Mouse (Mus musculus) Muller cell, postnatal 12 days (primary cell): Measurements from ENCODE around the gene Slfn14.
"Not testable (repeated sequence)": the region's sequence is repeated elsewhere in the genome, so short reads cannot be mapped to it uniquely, and the experiment has no call there.

Experiments used
- DNase-seq: peaks from one replicate; pipeline ENCODE4 v3.0.0-alpha.2; 2015; ENCODE audit errors: inconsistent ontology term

Gene Slfn14

DNA sequence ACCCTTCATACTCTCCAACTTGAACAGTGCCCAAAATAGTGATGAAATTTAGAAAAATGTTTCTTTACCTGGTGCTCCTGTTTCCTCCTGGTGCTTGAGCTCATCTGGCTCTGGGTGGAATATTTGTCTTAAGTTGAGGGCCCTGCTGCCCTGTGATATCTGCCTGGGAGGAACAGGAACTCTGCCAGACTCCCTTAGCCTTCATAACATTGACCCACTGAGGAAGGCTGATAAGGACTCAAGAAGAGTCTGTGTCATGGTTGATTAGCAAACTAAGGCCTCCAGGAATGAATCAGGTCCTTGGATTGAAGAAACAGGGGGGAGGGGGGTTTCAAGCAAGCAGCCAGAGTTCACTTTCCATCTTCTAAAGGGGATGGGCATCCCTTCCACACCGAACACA is at the start of gene Slfn14:
Gene Slfn14 (minus strand): TSS at position 161 of the 400 bp plus-strand sequence.
- no peak for DNase-seq

DNA sequence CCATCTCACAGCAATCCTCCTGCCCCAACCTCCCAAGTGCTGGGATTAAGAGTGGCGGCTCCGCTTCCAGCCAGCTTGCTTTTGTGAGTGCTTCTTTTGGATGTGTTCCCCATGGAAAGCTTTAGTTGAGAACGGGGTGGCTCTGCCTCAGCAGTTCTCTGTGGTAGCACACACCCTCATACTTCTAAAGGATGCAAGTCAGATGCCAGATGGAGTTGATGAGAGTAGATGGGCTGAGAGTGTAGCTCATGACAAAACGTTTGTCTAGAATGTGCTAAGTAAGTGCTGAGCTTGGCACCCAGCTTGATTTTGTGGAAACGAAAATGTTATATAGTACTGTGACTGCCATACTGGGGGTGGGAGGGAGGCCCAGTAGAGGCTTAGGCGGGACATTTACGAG is 49.3 kb upstream of the Slfn14 start:
- DNase-seq = no peak

DNA sequence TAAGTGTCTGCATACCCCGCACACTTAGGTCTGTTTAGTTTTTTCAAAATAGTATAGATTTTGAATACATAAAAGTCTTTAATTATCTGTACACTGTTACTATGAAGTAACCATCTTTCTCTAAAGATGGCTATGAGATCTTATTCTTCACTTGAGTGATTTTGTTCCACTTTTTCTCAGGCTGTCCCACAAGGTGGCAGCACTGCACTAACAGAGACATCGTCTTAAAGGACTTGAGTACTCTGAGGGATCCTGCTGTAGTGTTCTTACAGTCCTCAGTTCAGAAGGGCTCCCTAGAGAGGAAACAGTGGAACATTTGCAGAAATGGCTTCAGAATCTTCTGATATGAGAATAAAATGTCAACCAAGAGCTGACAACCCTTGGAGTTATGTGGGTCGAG is 40.9 kb upstream of the Slfn14 start:
- peak; percentile 6 for DNase-seq

DNA sequence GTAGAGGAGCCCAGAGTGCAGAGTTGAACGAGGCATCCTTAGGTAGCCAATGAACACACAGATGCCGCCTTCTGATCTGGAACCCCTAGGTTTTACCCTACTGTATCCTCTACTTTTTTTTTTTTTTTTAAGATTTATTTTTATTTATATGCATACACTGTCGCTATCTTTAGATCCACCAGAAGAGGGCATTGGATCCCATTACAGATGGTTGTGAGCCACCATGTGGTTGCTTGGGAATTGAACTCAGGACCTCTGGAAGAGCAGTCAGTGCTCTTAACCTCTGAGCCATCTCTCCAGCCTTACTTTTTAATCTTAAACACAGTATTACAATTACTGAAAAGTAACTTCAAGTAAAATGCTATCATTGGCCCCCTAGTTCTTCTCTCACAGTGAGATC is 40.2 kb upstream of the Slfn14 start:
- DNase-seq = not testable (repeated sequence)

DNA sequence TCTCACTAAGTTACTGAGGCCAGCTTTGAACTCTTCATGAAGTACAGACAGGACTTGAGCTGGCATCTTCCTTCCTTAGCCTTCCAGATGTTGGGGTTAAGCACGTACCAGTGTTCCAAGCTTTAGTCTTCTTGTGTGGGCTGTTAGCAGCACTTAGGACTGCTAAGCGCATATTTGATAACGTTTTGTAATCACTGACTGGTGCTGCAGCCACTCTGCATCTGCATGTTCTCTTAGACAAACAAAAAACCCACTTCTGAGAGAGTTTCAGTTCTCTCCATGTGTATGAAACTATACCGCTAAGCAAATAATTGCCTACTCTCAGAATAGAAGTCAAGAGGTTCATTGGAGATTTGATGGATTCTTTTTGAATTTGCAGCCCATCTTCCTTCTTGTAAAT is 32.5 kb upstream of the Slfn14 start:
- DNase-seq = no peak

DNA sequence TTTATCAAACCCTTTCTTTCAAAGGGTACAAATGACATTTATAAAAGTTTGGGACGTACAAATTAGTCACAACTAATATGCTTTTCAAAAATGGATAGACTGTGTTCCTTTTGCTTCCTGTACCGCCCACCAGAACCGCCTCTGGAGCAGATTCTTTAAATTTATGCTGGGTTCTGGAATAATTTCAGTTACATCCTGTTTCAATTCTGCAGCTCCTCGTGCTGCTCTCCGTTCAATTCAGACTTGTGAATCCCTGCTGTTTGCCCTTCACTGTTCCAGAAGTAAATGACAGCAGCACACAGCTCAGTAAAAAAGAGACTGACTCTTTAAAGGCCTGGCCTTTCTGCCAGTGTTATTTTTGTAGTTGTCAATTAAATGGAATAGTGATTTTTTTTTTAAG is 25.9 kb upstream of the Slfn14 start:
- DNase-seq = no peak

DNA sequence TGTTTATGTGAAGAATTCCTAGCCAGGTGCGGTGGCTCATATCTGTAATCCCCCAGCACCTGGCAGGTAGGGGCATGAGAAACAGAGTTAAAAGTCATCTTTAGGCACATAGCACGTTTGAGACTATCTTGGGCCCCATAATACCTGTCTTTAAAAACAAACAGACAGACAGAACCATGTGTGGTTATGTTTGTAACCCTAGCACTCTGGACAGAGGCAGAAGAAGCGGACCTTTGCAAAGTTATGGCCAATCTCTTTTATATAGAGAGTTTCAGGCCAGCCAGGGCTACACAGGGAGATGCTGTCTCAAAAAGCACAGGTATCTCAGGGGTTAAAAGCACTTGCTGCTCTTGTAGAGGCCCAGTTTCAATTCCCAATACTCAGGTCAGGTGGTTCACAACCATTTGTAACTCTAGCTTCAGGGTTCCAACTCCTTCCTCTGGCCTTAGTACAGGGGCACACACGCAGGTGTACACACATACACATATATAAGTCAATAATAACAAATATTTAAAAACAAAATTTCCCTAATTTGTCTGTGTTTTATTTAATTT is 20.3 kb upstream of the Slfn14 start:
- no peak for DNase-seq

DNA sequence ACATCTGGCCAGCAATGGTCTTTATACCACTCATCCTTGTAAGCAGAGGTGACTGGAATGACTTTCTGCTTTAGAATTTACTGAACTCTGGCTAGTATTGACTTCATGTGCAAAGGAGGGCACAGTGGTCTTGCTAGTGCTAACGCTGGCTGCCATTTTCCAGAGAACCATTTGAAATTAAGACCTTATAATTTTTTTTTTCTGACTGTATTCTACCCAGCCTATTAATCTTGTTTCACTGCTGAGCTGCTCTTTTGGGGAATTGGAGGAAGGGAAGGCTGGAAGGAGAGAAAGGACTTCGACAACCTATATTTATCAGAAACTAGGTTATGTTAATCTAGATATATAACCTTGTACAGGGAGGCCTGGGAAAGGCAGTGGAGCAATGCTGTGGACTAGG is 18.0 kb upstream of the Slfn14 start:
- no peak for DNase-seq

DNA sequence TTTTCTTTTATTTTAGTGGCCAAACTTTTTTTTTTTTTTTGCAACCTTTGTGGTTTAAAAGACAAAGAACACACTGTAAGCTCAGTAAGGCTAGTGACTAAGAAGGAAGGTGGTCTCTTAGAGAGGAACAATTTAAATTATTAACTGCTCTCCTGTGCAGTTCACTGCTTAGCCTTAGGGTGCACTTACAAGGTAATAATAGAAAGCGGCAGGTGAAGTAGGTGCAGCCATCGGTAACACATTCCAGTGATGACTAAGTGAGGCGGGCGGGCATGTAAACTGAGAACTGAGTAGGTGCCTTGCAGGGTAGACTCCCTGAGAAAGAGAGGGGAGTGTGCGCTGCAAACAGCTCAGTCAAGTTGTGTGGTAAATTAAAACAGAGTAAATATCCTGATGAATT is 17.2 kb upstream of the Slfn14 start:
- DNase-seq = peak; percentile 20

DNA sequence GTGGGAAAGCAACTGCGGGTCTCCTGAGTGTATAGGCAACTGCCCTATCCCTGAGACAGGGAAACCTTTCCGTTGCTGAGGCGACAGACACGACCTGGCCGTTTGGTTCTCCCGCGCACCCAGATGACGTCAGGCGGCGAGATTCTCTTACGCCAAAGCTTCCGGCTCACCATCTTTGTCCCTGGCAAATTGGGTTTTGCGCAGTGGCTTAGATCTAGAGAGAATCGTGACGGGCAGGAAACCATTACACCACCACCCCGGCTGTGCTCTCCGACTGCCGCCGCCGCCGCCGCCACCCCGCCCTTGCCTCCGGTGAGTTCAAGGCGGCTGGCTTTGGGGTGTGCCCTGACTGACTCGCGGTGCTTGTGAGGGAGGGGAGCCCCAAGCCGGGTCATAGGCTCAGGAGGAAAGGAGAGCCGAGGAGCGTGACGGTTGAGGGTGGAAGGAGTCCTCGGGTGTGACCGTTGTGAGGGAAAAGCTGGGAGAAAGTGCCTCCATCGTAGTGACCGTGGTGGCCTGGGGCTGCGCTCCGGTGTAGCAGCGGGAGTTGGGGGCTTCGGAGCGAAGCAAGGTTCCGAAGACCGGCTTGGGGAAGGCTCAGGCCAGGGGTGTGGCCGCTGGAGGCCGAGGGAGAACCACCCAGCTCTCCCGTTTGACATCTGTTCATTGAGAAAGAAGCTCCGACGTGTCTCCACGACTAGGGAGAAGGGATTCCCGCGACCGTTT is 16.2 kb upstream of the Slfn14 start, which contains the start of gene Pex12:
Gene Pex12 (minus strand): TSS at position 61 of the 726 bp plus-strand sequence.
- DNase-seq = peak; percentile 96

DNA sequence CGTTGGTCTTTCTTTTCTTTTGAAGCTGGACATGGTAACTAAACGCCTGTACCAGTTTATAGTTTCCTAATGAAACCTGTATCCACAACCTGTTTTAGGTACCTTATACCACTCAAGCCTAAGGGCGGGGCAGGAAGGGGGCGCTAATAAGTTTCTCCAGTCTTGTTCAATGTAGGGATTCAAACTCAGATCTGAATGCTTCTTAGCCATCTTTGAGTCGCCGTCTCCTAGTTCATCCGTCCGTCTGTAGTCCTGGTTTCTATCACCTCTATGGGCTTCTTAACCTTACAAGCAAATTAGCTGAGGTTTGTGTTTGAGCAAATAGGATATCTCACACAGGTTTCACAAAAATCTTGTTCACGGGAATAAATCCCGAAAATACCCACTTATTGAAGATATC is 15.6 kb upstream of the Slfn14 start:
- no peak for DNase-seq

DNA sequence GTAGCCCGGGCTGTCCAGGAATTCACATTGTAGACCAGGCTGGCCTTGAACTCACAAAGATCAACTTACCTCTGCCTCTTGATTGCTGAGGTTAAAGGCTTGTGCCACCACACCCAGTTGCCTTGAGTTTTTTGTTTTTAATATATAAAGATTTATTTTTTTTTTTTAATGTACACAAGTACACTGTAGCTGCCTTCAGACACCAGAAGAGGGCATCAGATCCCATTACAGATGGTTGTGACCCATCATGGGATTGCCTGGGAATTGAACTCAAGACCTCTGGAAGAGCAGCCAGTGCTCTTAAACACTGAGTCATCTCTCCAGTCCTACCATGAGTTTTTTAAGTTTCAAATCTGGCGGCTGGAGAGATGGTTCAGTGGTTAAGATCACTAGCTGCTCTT is 14.9 kb upstream of the Slfn14 start:
- no peak for DNase-seq

DNA sequence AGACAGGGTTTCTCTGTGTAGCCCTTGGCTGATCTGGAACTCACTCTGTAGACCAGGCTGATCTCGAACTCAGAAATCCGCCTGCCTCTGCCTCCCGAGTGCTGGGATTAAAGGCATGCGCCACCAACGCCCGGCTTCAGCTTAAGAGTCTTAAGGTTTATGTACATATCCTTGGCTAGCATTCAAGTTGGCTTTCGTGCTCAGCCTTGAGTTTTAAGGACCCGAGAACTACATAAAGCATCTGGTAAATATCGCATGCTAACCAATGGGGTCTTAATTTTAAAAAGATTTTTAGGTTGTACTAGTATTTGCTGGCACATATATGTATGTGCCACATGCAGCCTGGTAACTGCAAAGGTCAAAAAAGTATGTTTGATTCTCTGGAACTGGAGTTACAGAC is 13.2 kb upstream of the Slfn14 start:
- DNase-seq = no peak

DNA sequence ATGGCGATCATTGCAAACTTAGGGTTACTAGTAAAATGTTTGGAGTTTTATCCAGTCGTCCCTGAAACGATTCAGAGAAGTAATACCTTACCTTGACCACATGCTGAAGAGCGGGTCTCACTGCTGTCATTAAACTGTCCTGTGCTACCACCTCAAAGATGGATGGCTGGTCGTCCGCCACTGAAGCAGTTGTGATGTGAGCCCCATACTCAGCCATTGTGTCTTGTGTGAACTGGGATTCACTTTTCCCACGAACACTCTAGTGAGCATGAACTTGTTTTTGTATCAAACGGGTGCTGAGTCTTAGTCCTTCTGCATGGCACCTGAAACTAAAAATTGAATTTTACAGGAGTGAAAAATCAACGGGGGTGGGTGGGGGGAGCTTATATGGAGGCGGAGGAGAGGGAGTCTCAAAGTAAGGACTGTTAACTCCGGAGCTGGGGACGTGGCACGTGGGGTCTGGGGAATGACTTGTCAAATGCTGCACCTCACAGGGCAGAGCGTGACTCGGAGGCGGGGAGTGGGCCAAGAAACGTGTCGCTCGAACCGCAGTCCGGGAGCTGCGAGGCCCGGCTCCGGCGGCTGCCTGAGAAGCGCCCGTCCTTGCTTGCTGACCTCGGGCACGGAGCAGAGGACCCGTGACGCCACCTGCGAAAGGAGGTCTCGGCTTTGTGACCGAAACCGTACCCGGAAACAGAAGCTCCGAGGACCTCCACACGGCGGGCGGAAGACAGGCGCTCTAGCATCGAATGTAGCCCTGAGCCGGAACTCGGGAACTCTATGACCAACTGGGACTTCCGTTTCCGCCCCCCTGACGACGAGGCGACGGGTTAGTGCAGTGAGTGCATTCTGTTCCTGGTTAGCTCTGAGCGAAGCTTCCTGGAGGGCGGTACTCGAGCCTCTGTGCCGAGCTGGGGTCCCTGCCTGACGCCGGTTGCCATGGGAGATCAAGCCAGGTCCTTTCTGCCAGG is 12.0 kb upstream of the Slfn14 start, which contains the start of gene Ap2b1:
Gene Ap2b1 (plus strand): TSS at position 800 of the 971 bp plus-strand sequence.
- peak; percentile 93 for DNase-seq

DNA sequence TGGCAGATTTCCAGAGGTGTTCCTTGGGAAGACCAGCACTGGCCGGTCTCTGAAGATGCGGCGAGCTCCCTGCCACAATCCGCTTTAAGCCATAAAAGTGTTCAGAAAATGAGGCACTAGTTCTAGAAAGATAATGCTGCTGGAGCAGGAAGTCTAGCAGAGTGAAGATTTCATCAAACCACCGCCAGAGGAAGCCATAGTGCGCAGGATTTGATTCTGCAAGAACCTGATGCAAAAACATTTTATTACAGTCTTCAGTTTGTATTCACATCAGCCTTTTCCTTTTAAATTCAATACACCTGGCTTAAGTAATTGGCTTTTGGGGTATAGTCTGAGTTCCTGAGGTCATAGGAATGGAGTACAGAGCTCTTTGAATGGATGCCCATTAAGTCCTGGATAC is 11.3 kb upstream of the Slfn14 start:
- no peak for DNase-seq

DNA sequence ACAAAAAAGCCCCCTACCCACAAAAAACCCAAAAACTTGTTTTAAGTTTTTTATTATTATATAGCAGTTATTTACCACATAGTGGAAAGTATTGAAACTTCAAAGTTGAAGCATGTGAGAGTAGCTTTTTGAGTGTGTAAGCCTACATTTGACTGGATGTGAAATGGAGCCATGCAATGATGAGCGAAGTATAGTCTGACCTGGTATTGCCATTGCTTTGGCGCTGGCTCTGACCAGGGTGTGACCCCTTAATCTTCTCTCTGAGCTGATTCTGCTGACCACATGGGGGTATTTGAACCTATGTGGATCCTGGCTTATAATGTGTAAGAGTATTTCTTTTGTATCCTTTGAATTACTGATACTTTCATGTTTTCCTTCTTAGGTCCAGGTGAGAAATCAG is 7.6 kb upstream of the Slfn14 start:
- no peak for DNase-seq

DNA sequence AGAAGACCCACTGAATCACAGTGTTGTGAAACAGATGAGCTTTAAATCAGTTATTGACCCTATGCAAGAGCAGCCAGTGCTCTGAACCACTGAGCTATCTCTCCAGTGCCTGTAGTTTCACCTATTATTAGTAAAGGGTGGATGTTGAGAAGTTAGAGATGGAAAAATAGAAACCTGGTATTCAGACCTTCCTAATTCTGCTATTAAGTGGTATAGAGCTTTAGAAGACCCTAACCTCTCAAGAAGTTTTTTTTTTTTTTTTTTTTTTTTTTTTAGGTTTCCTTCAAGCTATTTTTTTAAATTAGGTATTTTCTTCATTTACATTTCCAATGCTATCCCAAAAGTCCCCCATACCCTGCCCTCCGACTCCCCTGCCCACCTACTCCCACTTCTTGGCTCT is 6.7 kb upstream of the Slfn14 start:
- no peak for DNase-seq

DNA sequence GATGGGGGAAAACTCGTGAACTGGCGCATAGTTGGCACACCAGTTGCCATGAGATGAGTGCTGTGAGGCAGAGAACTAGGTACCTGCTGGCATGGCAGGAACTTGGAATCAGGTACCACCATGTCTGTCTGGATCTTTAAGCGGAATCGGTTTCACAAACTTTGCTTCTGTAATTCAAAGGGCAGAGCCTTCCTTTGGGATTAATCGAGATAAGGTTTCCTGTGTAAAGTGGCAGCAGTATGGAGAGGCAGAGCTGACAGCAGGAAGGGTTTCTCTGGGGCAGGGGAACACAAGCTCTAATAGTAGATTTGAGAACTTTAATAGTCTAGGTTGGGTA is 5.7 kb upstream of the Slfn14 start:
- DNase-seq = no peak

DNA sequence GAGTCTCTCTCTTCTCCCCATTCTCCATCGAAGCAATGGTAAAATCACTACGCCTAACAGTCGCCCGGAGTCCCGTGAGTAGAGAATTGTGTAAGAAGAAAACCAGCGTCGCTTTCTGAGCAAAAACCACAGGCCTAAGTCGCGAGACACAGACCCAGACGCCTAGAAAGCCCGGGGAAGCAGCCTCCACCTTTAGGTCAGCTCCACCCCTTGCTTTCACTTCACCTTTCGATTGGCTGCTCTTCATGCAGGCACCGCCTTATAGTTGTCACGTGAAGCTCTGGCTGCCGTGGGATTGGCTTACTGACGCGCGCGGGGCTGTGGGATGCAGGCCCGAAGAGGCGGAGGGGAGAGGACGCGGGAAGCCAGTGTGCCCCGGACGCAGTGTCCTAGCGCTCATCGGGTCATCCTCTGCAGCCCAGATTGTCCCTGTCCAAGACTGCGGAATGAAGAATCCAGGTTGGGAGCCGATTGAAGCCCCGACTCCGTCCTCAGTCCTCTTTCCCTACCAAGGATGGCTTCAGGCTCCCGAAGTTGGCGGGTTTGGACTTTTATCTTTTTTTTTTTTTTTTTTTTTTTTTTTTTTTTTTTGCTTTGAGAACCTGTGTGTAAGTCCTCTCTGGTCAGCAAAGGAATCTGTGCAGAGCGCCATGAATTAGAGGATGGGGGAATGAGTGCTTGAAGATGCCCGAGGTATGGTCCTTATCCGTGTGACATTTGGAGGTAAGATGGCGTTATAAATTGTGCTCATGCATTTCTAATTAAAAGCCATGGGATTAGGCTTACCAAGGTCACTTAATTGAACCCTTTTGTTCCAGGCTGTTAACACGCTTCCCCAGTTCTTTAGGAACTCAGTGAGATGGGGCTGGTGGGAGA is 5.1 kb upstream of the Slfn14 start:
- peak; percentile 96 for DNase-seq

DNA sequence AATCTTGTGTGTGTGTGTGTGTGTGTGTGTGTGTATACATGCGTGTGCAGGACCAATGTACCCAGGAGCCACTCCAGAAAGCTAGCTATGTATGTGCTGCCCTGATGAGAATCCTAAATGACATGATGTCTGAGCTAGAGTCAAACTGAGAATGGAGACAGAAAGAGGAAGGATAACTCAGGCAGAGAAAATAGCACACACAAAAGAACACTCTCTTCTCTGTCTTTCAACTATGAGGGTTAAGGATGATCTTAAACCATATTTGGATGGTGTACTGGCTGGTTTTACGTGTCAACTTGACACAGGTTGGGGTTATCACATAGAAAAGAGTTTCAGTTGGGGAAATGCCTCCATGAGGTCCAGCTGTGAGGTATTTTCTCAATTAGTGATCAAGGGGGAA is 3.1 kb upstream of the Slfn14 start:
- no peak for DNase-seq

DNA sequence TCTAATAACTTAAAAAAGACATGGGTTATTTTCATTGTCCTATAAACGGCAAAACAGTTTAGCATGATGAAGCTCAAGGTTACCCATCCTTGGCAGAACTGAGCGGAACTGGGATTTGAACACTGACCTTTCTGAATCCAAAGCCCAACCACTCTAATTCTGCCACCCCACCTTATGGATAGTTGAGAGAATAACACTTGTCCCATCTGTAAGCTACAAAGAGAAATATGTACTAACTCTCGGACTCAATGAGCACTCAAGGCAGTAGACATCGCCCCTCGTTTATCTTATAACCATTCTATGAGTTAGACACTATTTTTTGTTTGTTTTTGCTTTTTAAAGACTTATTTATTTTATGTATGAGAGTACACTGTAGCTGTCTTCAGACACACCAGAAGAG is 2.5 kb upstream of the Slfn14 start:
- DNase-seq = no peak

DNA sequence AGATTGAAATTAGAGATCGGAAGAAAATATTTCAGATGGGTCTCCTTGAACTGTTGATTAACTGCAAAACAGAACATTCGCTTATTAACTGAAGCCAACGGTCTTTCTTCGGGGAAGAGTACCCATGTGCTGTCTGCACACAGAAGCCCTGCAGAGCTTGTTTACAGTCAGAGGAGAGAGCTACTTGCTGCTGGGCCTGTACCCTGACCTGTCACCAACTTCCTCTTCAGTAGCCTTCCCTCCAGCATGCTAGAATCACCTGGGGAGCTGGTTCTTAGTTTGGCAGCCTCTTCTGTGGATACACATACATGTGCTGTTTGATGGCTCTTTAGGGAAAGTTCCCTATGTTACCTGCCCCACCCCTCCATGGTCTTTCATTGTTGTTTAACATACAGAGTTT is 899 bp downstream of the Slfn14 start:
- DNase-seq = no peak
